Mouse (Mus musculus) liver, postnatal 0 days (tissue): ENCODE measurements at regions not wholly inside any gene's neighbourhood (a gene's known extent, or its start where the extent isn't known, plus 50 kb on each side); places are given as distances from the start of the nearest gene placed in this dataset.

Source experiments
- CTCF ChIP-seq: sonication (generic); IDR thresholded peaks from 2 replicates; pipeline ENCODE4 v1.5.1; 2016; ENCODE audit warnings: antibody characterized with exemption, low read depth
- EP300 ChIP-seq: IDR thresholded peaks from 2 replicates; pipeline ENCODE4 v1.6.1; 2016; ENCODE audit warnings: antibody characterized with exemption, low read depth, mild to moderate bottlenecking

GRCm38 (mm10) chr3:4793141-4793540 lies 957.5 kb upstream of the Gm8797 start:
- TF ChIP-seq CTCF, result no peak
- no peak for TF ChIP-seq EP300
